Mouse (Mus musculus) intestine, postnatal 0 days (tissue): ENCODE results near the gene Slc2a10. TPM values are rescaled to one million over a fixed set of nuclear protein-coding genes. Genes with fewer than 3 reads are reported as not detected.

Source experiments
- ATAC-seq: fragments of 200-750 bp; cut with Nextera tagmentation; 2 replicates; pipeline ENCODE4 v1.8.0; 2017; ENCODE audit warnings: mild to moderate bottlenecking, moderate TSS enrichment, moderate library complexity
- H3K27ac ChIP-seq: fragments of 300-500 bp; sonication (generic); 2 replicates; pipeline ENCODE4 v1.5.1; 2014; ENCODE audit warnings: mild to moderate bottlenecking, low read depth, low read length, moderate library complexity
- H3K27me3 ChIP-seq: fragments of 300-500 bp; sonication (generic); replicated peaks from 2 replicates; pipeline ENCODE4 v1.6.1; 2014; ENCODE audit warnings: low read length, mixed read lengths; ENCODE audit not compliant: control insufficient read depth, insufficient read depth
- H3K36me3 ChIP-seq: fragments of 300-500 bp; sonication (generic); 2 replicates; pipeline ENCODE4 v1.6.1; 2014; ENCODE audit warnings: mild to moderate bottlenecking, moderate library complexity; ENCODE audit not compliant: control insufficient read depth, insufficient read depth
- H3K4me1 ChIP-seq: fragments of 300-500 bp; sonication (generic); replicated peaks from 2 replicates; pipeline ENCODE4 v1.6.1; 2014; ENCODE audit warnings: antibody characterized with exemption, low read length, mixed read lengths; ENCODE audit not compliant: control insufficient read depth, insufficient read depth
- H3K4me2 ChIP-seq: fragments of 300-500 bp; sonication (generic); replicated peaks from 2 replicates; pipeline ENCODE4 v1.6.1; 2014; ENCODE audit warnings: low read depth, mild to moderate bottlenecking, moderate library complexity
- H3K4me3 ChIP-seq: fragments of 300-500 bp; sonication (generic); 2 replicates; pipeline ENCODE4 v1.5.1; 2014; ENCODE audit warnings: low read depth, low read length
- H3K9ac ChIP-seq: fragments of 300-500 bp; sonication (generic); 2 replicates; pipeline ENCODE4 v1.6.1; 2014; ENCODE audit warnings: mild to moderate bottlenecking, low read depth, low read length
- H3K9me3 ChIP-seq: fragments of 300-500 bp; sonication (generic); 2 replicates; pipeline ENCODE4 v1.6.1; 2016; ENCODE audit warnings: mixed run types; ENCODE audit not compliant: control insufficient read depth
- CTCF ChIP-seq: sonication (generic); IDR thresholded peaks from 2 replicates; pipeline ENCODE4 v1.5.1; 2016; ENCODE audit warnings: low read depth, mild to moderate bottlenecking, control low read depth, antibody characterized with exemption, moderate library complexity
- WGBS: fragments of 180-500 bp; shearing (Covaris S2); extraction: QIAGEN DNeasy Blood & Tissue Kit; methylation state at CpG from one replicate; pipeline ENCODE4 v1.1.7; 2014; 5-methylcytosine and 5-hydroxymethylcytosine counted together
- polyA plus RNA-seq: library from polyadenylated mRNA; unstranded; fragments of >200 nt; fragmentation: Nextera tagmentation; extraction: Ambion mirVana; gene quantifications from 2 replicates; pipeline ENCODE4 v1.2.1, GENCODE M21; 2015

Slc2a10 gene
- polyA plus RNA-seq, 1 experiment from 2014 or later, result 1.6 TPM

GRCm38 (mm10) chr2:165564101-165564500, 60.5 kb downstream of the Slc2a10 start:
- Histone ChIP-seq H3K27ac (no peak overlapping the region), H3K27me3 (peaks cover 14% of the 10 kb centered on the region), H3K9me3 (no peaks in the 10 kb centered on the region), H3K4me2 (no peak overlapping the region; the same call in 1 of the 2 replicates), H3K4me1 (peaks cover 3% of the 10 kb centered on the region; the same call in 1 of the 2 replicates), H3K4me3 (no peak overlapping the region), H3K36me3 (no peaks in the 10 kb centered on the region), H3K9ac (no peak overlapping the region)
- 57% methylated on average over 8 of the region's 8 CpGs for WGBS
- ATAC-seq, result no peak
- TF ChIP-seq CTCF, result no peak

GRCm38 (mm10) chr2:165564620-165565019, 61.0 kb downstream of the Slc2a10 start:
- H3K4me3 ChIP-seq, result no peak overlapping the region
- H3K4me2 ChIP-seq, result no peak overlapping the region
- TF ChIP-seq CTCF, result no peak
- H3K27ac ChIP-seq, result no peak overlapping the region
- no peak for ATAC-seq
- H3K27me3 ChIP-seq, result peaks cover 14% of the 10 kb centered on the region
- no peaks in the 10 kb centered on the region for H3K36me3 ChIP-seq
- WGBS, result 65% methylated on average over 6 of the region's 6 CpGs
- no peaks in the 10 kb centered on the region for H3K9me3 ChIP-seq
- H3K9ac ChIP-seq, result no peak overlapping the region
- H3K4me1 ChIP-seq, result peaks cover 3% of the 10 kb centered on the region; the same call in 1 of the 2 replicates

- no peak for TF ChIP-seq CTCF
- Histone ChIP-seq H3K27me3 (peaks cover 14% of the 10 kb centered on the region), H3K27ac (no peak overlapping the region), H3K4me1 (peaks cover 3% of the 10 kb centered on the region; the same call in 1 of the 2 replicates), H3K9ac (no peak overlapping the region), H3K4me3 (no peak overlapping the region), H3K4me2 (no peak overlapping the region), H3K9me3 (no peaks in the 10 kb centered on the region), H3K36me3 (no peaks in the 10 kb centered on the region)
- 36% methylated on average over 6 of the region's 6 CpGs for WGBS
- ATAC-seq, result no peak
Observed at GRCm38 (mm10) chr2:165566898-165567297, 63.3 kb downstream of the Slc2a10 start.

GRCm38 (mm10) chr2:165567820-165568219, 64.2 kb downstream of the Slc2a10 start:
- Histone ChIP-seq H3K9me3 (no peaks in the 10 kb centered on the region), H3K4me1 (peaks cover 3% of the 10 kb centered on the region; the same call in 1 of the 2 replicates), H3K27ac (no peak overlapping the region), H3K9ac (no peak overlapping the region), H3K27me3 (peaks cover 13% of the 10 kb centered on the region), H3K36me3 (no peaks in the 10 kb centered on the region), H3K4me3 (no peak overlapping the region), H3K4me2 (no peak overlapping the region)
- no peak for TF ChIP-seq CTCF
- no peak for ATAC-seq
- 76% methylated on average over 9 of the region's 9 CpGs for WGBS

GRCm38 (mm10) chr2:165568911-165569310, 65.3 kb downstream of the Slc2a10 start:
- 0 out of 2 replicates have a peak, but pooled peaks cover 2% of the 10 kb centered on the region for H3K27me3 ChIP-seq
- ATAC-seq, result no peak
- H3K9ac ChIP-seq, result no peak overlapping the region
- no peak overlapping the region for H3K4me2 ChIP-seq
- no peaks in the 10 kb centered on the region for H3K9me3 ChIP-seq
- no peak overlapping the region for H3K4me3 ChIP-seq
- H3K36me3 ChIP-seq, result no peaks in the 10 kb centered on the region
- peaks cover 3% of the 10 kb centered on the region; the same call in 1 of the 2 replicates for H3K4me1 ChIP-seq
- WGBS, result 70% methylated on average over 6 of the region's 6 CpGs
- TF ChIP-seq CTCF, result no peak
- no peak overlapping the region for H3K27ac ChIP-seq

Other genes starting within 250 kb of the Slc2a10 start
- gene Slc35c2, start 215.9 kb upstream of the Slc2a10 start, polyA plus RNA-seq, result 199 and 209 TPM in 2 replicates
- 62.2 and 63.6 TPM in 2 replicates for gene Elmo2, start 177.3 kb upstream of the Slc2a10 start, polyA plus RNA-seq
- gene Zfp663, start 135.1 kb upstream of the Slc2a10 start, polyA plus RNA-seq, result 0.23 and 0.44 TPM in 2 replicates
- 0.82 and 0.90 TPM in 2 replicates for gene Zfp334, start 115.5 kb upstream of the Slc2a10 start, polyA plus RNA-seq
- 1.7 and 1.8 TPM in 2 replicates for gene Ocstamp, start 103.4 kb upstream of the Slc2a10 start, polyA plus RNA-seq
- 0.10 TPM in 1 of 2 replicates, not detected in the other for gene Slc13a3, start 30.6 kb upstream of the Slc2a10 start, polyA plus RNA-seq
- 10.8 and 10.9 TPM in 2 replicates for gene Trp53rka, start 10.5 kb upstream of the Slc2a10 start, polyA plus RNA-seq
- gene Eya2, start 91.2 kb downstream of the Slc2a10 start, polyA plus RNA-seq, result 0.16 and 0.51 TPM in 2 replicates